Mouse (Mus musculus) MEL (cell line): Measurements from ENCODE around the gene Lsamp. TPM values are rescaled to one million over a fixed set of nuclear protein-coding genes. Genes with fewer than 3 reads are reported as not detected.

ENCODE experiments used
- DNase-seq: peaks from one replicate; pipeline ENCODE4 v3.0.0; 2011; ENCODE audit warnings: low read depth, low spot score
- H3K27ac ChIP-seq: 2 replicates; pipeline ENCODE4 v1.5.1; 2012; ENCODE audit warnings: low read depth, mild to moderate bottlenecking, control low read depth, low read length, moderate library complexity; ENCODE audit not compliant: control insufficient read depth
- H3K27me3 ChIP-seq, 2 experiments: fragments of 150-350 bp in 1 of 2; sonication (generic) in 1 of 2; 2 replicates each; pipeline ENCODE4 v1.6.1; 2012; ENCODE audit warnings: low read length in 2 of 2, mild to moderate bottlenecking in 2 of 2, improper control_type of control experiment in 1 of 2, moderate library complexity in 1 of 2; ENCODE audit not compliant: insufficient read depth in 2 of 2, control insufficient read depth in 1 of 2
- H3K36me3 ChIP-seq, 2 experiments: 2 replicates each; pipeline ENCODE4 v1.6.1; 2012 to 2014; ENCODE audit warnings: low read length in 2 of 2, improper control_type of control experiment in 1 of 2, inconsistent platforms in 1 of 2, mild to moderate bottlenecking in 1 of 2; ENCODE audit not compliant: insufficient read depth in 2 of 2, control insufficient read depth in 1 of 2
- H3K4me1 ChIP-seq, 2 experiments: fragments of 150-350 bp in 1 of 2; sonication (generic) in 1 of 2; 2 replicates each; pipeline ENCODE4 v1.6.1; 2012; ENCODE audit warnings: low read length in 2 of 2, improper control_type of control experiment in 1 of 2, mild to moderate bottlenecking in 1 of 2; ENCODE audit not compliant: insufficient read depth in 2 of 2, control insufficient read depth in 1 of 2
- H3K4me3 ChIP-seq, 2 experiments: fragments of 150-350 bp in 1 of 2; sonication (generic) in 1 of 2; 2 replicates each; pipeline ENCODE4 v1.5.1; 2012; ENCODE audit warnings: low read depth in 2 of 2, low read length in 2 of 2, mild to moderate bottlenecking in 2 of 2, moderate library complexity in 2 of 2, control low read depth in 1 of 2, improper control_type of control experiment in 1 of 2; ENCODE audit not compliant: control insufficient read depth in 1 of 2, insufficient read depth in 1 of 2
- H3K79me2 ChIP-seq: 2 replicates; pipeline ENCODE4 v1.6.1; 2012; ENCODE audit warnings: mild to moderate bottlenecking, low read length, moderate library complexity; ENCODE audit not compliant: control insufficient read depth, poor library complexity, insufficient read depth
- H3K9ac ChIP-seq: 2 replicates; pipeline ENCODE4 v1.6.1; 2012; ENCODE audit warnings: low read depth, mild to moderate bottlenecking, control low read depth, low read length, moderate library complexity; ENCODE audit not compliant: control insufficient read depth, poor library complexity, severe bottlenecking
- H3K9me3 ChIP-seq: fragments of 150-350 bp; sonication (generic); replicated peaks from 2 replicates; pipeline ENCODE4 v1.6.1; 2012; ENCODE audit warnings: mild to moderate bottlenecking, low read length, improper control_type of control experiment, moderate library complexity; ENCODE audit not compliant: insufficient read depth
- CTCF ChIP-seq, 3 experiments: IDR thresholded peaks in 2 of 3; conservative IDR thresholded peaks in 1 of 3; 2 replicates each; pipeline ENCODE4 v1.5.1; 2011 to 2012; ENCODE audit warnings: low read length in 3 of 3, low read depth in 2 of 3, mild to moderate bottlenecking in 2 of 3, improper control_type of control experiment in 1 of 3, inconsistent platforms in 1 of 3, mixed read lengths in 1 of 3, moderate library complexity in 1 of 3; ENCODE audit not compliant: control insufficient read depth in 1 of 3, insufficient read depth in 1 of 3, poor library complexity in 1 of 3, severe bottlenecking in 1 of 3
- E2F4 ChIP-seq: IDR thresholded peaks from 2 replicates; pipeline ENCODE4 v1.6.1; 2011; ENCODE audit warnings: low read depth, low read length, improper control_type of control experiment, borderline replicate concordance
- EP300 ChIP-seq, 2 experiments: IDR thresholded peaks; 2 replicates each; pipeline ENCODE4 v1.6.1; 2011; ENCODE audit warnings: improper control_type of control experiment in 2 of 2, low read length in 2 of 2, low read depth in 1 of 2, mild to moderate bottlenecking in 1 of 2
- ETS1 ChIP-seq: IDR thresholded peaks from 2 replicates; pipeline ENCODE4 v1.6.1; 2012; ENCODE audit warnings: low read depth, mild to moderate bottlenecking, inconsistent platforms, low read length, improper control_type of control experiment, moderate library complexity
- GATA1 ChIP-seq: IDR thresholded peaks from 2 replicates; pipeline ENCODE4 v1.6.1; 2011; ENCODE audit warnings: low read depth, low read length, improper control_type of control experiment
- HCFC1 ChIP-seq: IDR thresholded peaks from 2 replicates; pipeline ENCODE4 v1.6.1; 2012; ENCODE audit warnings: low read depth, mild to moderate bottlenecking, inconsistent platforms, low read length, improper control_type of control experiment, moderate library complexity
- KAT2A ChIP-seq: conservative IDR thresholded peaks from 2 replicates; pipeline ENCODE4 v1.6.1; 2012; ENCODE audit warnings: low read depth, low read length, improper control_type of control experiment, inconsistent platforms
- MAFK ChIP-seq: IDR thresholded peaks from 2 replicates; pipeline ENCODE4 v1.6.1; 2011; ENCODE audit warnings: low read depth, mild to moderate bottlenecking, low read length, improper control_type of control experiment, borderline replicate concordance
- MAX ChIP-seq: IDR thresholded peaks from 2 replicates; pipeline ENCODE4 v1.6.1; 2011; ENCODE audit warnings: low read length, improper control_type of control experiment
- MAZ ChIP-seq: IDR thresholded peaks from 2 replicates; pipeline ENCODE4 v1.6.1; 2012; ENCODE audit warnings: low read depth, mild to moderate bottlenecking, inconsistent platforms, low read length, improper control_type of control experiment
- MEF2A ChIP-seq: IDR thresholded peaks from 2 replicates; pipeline ENCODE4 v1.6.1; 2014; ENCODE audit warnings: low read depth, mild to moderate bottlenecking, inconsistent platforms, low read length, improper control_type of control experiment; ENCODE audit not compliant: poor library complexity, insufficient replicate concordance, severe bottlenecking; ENCODE audit errors: extremely low read depth
- MYB ChIP-seq: IDR thresholded peaks from 2 replicates; pipeline ENCODE4 v1.6.1; 2011; ENCODE audit warnings: mild to moderate bottlenecking, low read depth, low read length, improper control_type of control experiment
- MYC ChIP-seq: IDR thresholded peaks from 2 replicates; pipeline ENCODE4 v1.6.1; 2011; ENCODE audit warnings: low read depth, mild to moderate bottlenecking, low read length, improper control_type of control experiment, moderate library complexity
- NELFE ChIP-seq: IDR thresholded peaks from 2 replicates; pipeline ENCODE4 v1.6.1; 2011; ENCODE audit warnings: low read depth, low read length, improper control_type of control experiment
- NRF1 ChIP-seq: IDR thresholded peaks from 2 replicates; pipeline ENCODE4 v1.6.1; 2014; ENCODE audit warnings: low read depth, mild to moderate bottlenecking, inconsistent platforms, low read length, improper control_type of control experiment, moderate library complexity; ENCODE audit not compliant: poor library complexity, insufficient read depth, severe bottlenecking
- POLR2A ChIP-seq, 2 experiments: IDR thresholded peaks; 2 replicates each; pipeline ENCODE4 v1.6.1; 2011 to 2012; ENCODE audit warnings: low read length in 2 of 2, mild to moderate bottlenecking in 2 of 2, control low read depth in 1 of 2, improper control_type of control experiment in 1 of 2, low read depth in 1 of 2, moderate library complexity in 1 of 2; ENCODE audit not compliant: control insufficient read depth in 1 of 2, insufficient read depth in 1 of 2, poor library complexity in 1 of 2
- POLR2AphosphoS2 ChIP-seq: IDR thresholded peaks from 2 replicates; pipeline ENCODE4 v1.6.1; 2011; ENCODE audit warnings: low read length, improper control_type of control experiment
- POLR2AphosphoS5 ChIP-seq: IDR thresholded peaks from 2 replicates; pipeline ENCODE4 v1.6.1; 2012; ENCODE audit warnings: low read depth, borderline replicate concordance, mild to moderate bottlenecking, inconsistent platforms, low read length, moderate library complexity, mixed read lengths
- RAD21 ChIP-seq: IDR thresholded peaks from 2 replicates; pipeline ENCODE4 v1.6.1; 2011; ENCODE audit warnings: mild to moderate bottlenecking, low read depth, low read length, improper control_type of control experiment
- RCOR1 ChIP-seq: IDR thresholded peaks from 2 replicates; pipeline ENCODE4 v1.6.1; 2012; ENCODE audit warnings: low read depth, mild to moderate bottlenecking, inconsistent platforms, low read length, improper control_type of control experiment
- SIN3A ChIP-seq: IDR thresholded peaks from 2 replicates; pipeline ENCODE4 v1.6.1; 2012; ENCODE audit warnings: low read length, improper control_type of control experiment, inconsistent platforms
- TAL1 ChIP-seq: IDR thresholded peaks from 2 replicates; pipeline ENCODE4 v1.6.1; 2012; ENCODE audit warnings: mild to moderate bottlenecking, inconsistent platforms, low read length, moderate library complexity, mixed read lengths
- TBP ChIP-seq: IDR thresholded peaks from 2 replicates; pipeline ENCODE4 v1.8.0; 2011; ENCODE audit warnings: low read depth, low read length, improper control_type of control experiment
- TCF12 ChIP-seq: IDR thresholded peaks from 2 replicates; pipeline ENCODE4 v1.6.1; 2014; ENCODE audit warnings: low read depth, mild to moderate bottlenecking, inconsistent platforms, low read length, improper control_type of control experiment, moderate library complexity
- UBTF ChIP-seq: IDR thresholded peaks from 2 replicates; pipeline ENCODE4 v1.6.1; 2012; ENCODE audit warnings: low read depth, mild to moderate bottlenecking, inconsistent platforms, low read length, improper control_type of control experiment, moderate library complexity, borderline replicate concordance; ENCODE audit not compliant: insufficient read depth
- USF2 ChIP-seq, 2 experiments: IDR thresholded peaks; 2 replicates each; pipeline ENCODE4 v1.6.1; 2011 to 2012; ENCODE audit warnings: improper control_type of control experiment in 2 of 2, low read length in 2 of 2, borderline replicate concordance in 1 of 2, inconsistent platforms in 1 of 2, low read depth in 1 of 2, mild to moderate bottlenecking in 1 of 2; ENCODE audit not compliant: insufficient read depth in 1 of 2
- ZC3H11A ChIP-seq: IDR thresholded peaks from 2 replicates; pipeline ENCODE4 v1.6.1; 2012; ENCODE audit warnings: low read depth, mild to moderate bottlenecking, inconsistent platforms, low read length, improper control_type of control experiment
- ZKSCAN1 ChIP-seq: IDR thresholded peaks from 2 replicates; pipeline ENCODE4 v1.6.1; 2012; ENCODE audit warnings: low read depth, mild to moderate bottlenecking, inconsistent platforms, low read length, improper control_type of control experiment, moderate library complexity
- ZMIZ1 ChIP-seq: IDR thresholded peaks from 2 replicates; pipeline ENCODE4 v1.6.1; 2012; ENCODE audit warnings: low read depth, mild to moderate bottlenecking, inconsistent platforms, low read length, improper control_type of control experiment, moderate library complexity
- ZNF384 ChIP-seq: IDR thresholded peaks from 2 replicates; pipeline ENCODE4 v1.6.1; 2012; ENCODE audit warnings: low read depth, mild to moderate bottlenecking, inconsistent platforms, low read length, improper control_type of control experiment
- polyA plus RNA-seq, 2 experiments: library from polyadenylated mRNA; stranded (reverse) in 1 of 2; unstranded in 1 of 2; fragments of >175 nt in 1 of 2; fragments of >200 nt in 1 of 2; gene quantifications; 2 replicates each; pipeline versions ENCODE4 v1.2.1 to v1.2.4; 2012; ENCODE audit warnings: low replicate concordance in 2 of 2, low read depth in 1 of 2; ENCODE audit not compliant: insufficient read length in 2 of 2, insufficient read depth in 1 of 2, missing spikeins in 1 of 2
- total RNA-seq: library from RNA; depleted of rRNA; stranded (reverse); fragments of 300-350 nt; gene quantifications from 2 replicates; pipeline ENCODE4 v1.2.3, GENCODE M21; 2012

Gene Lsamp
- total and polyA plus RNA-seq, 3 experiments, result 0.42 TPM; not detected in 2

GRCm38 (mm10) chr16:41365138-41365537, 1381.0 kb downstream of the Lsamp start:
- Histone ChIP-seq H3K79me2 (no peaks in the 10 kb centered on the region), H3K4me1 (no peaks in the 10 kb centered on the region), H3K36me3 (no peaks in the 10 kb centered on the region), H3K9me3 (no peaks in the 10 kb centered on the region), H3K9ac (no peak overlapping the region), H3K4me3 (no peak overlapping the region), H3K27me3 (no peaks in the 10 kb centered on the region), H3K27ac (no peak overlapping the region)
- no peak for DNase-seq
- TF ChIP-seq POLR2AphosphoS2 (no peak), GATA1 (no peak), MAFK (no peak), CTCF (IDR thresholded peaks at IDR 0.05 in 2 of 3, conservative IDR thresholded peaks at IDR 0.05 in 1 of 3; ENCODE audit: control insufficient read depth in 1 of 3, insufficient read depth in 1 of 3, low read depth in 2 of 3, low read length in 3 of 3, poor library complexity in 1 of 3, severe bottlenecking in 1 of 3) (no peak), EP300 (IDR thresholded peaks at IDR 0.05; ENCODE audit: low read depth in 1 of 2, low read length in 2 of 2) (no peak), SIN3A (no peak), NRF1 (no peak), ZKSCAN1 (no peak), HCFC1 (no peak), E2F4 (no peak), MEF2A (no peak), MAX (no peak), POLR2AphosphoS5 (no peak), UBTF (no peak), TAL1 (no peak), MYB (no peak), ZC3H11A (no peak)

DNA sequence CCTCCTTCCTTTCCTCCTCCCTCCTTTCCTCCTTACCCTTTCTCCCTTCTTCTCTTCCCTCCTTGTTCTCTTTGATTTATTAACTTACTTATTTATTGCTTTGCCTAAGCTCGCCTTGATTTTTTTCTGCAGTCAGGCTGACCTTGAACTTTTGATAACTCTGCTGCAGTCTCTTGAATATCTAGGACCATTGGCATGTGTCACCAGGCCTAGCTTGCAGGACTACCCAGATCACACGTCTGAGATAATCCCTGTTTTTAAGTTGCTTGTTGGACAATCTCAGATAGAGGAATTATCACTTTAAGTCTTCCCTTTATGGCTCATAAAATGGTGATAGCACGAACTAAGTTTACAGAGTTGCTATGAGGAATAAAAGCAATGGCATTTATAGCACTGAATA, 1399.5 kb downstream of the Lsamp start:
- no peaks in the 10 kb centered on the region for H3K4me1 ChIP-seq
- no peak overlapping the region for H3K9ac ChIP-seq
- H3K27me3 ChIP-seq, result no peaks in the 10 kb centered on the region
- no peak for TF ChIP-seq MYC
- no peak for TF ChIP-seq USF2 (IDR thresholded peaks at IDR 0.05; ENCODE audit: borderline replicate concordance in 1 of 2, insufficient read depth in 1 of 2, low read depth in 1 of 2, low read length in 2 of 2)
- TF ChIP-seq MYB, result no peak
- no peak for TF ChIP-seq POLR2A (IDR thresholded peaks at IDR 0.05; ENCODE audit: control insufficient read depth in 1 of 2, insufficient read depth in 1 of 2, low read depth in 1 of 2, low read length in 2 of 2, poor library complexity in 1 of 2)
- no peak for TF ChIP-seq NELFE
- TF ChIP-seq ZMIZ1, result no peak
- no peak for TF ChIP-seq EP300 (IDR thresholded peaks at IDR 0.05; ENCODE audit: low read depth in 1 of 2, low read length in 2 of 2)
- no peak for TF ChIP-seq MEF2A
- no peak for TF ChIP-seq TBP
- TF ChIP-seq GATA1, result no peak
- no peak for TF ChIP-seq RCOR1
- TF ChIP-seq ETS1, result no peak
- TF ChIP-seq MAX, result no peak
- no peak for TF ChIP-seq ZC3H11A
- no peak for TF ChIP-seq KAT2A
- TF ChIP-seq ZNF384, result no peak
- TF ChIP-seq TCF12, result no peak
- TF ChIP-seq MAZ, result no peak
- TF ChIP-seq RAD21, result no peak
- TF ChIP-seq, all 39 proteins: peak for 0
- DNase-seq, result no peak
- Histone ChIP-seq H3K27ac (no peak overlapping the region), H3K36me3 (no peaks in the 10 kb centered on the region), H3K79me2 (no peaks in the 10 kb centered on the region), H3K4me3 (no peak overlapping the region), H3K9me3 (no peaks in the 10 kb centered on the region)
